Mouse (Mus musculus) liver, embryonic 14.5 days (tissue): ENCODE results near the gene Ugt1a6b. TPM values are rescaled to one million over a fixed set of nuclear protein-coding genes. Genes with fewer than 3 reads are reported as not detected.
A peak's percentile ranks its signal among the peaks of the same experiment; 100 is the strongest.
"Not testable (repeated sequence)": the region's sequence is repeated elsewhere in the genome, so short reads cannot be mapped to it uniquely, and the experiment has no call there.

ENCODE experiments used
- ATAC-seq: fragments of 200-750 bp; cut with Nextera tagmentation; 2 replicates; pipeline ENCODE4 v1.8.0; 2017; ENCODE audit warnings: moderate number of reproducible peaks, mild to moderate bottlenecking, moderate library complexity; ENCODE audit not compliant: insufficient read depth
- DNase-seq, 3 experiments: peaks; one replicate each; pipeline ENCODE4 v3.0.0-alpha.2; 2012 to 2013; ENCODE audit warnings: low read depth in 3 of 3, low spot score in 3 of 3
- H3K27ac ChIP-seq: fragments of 300-500 bp; sonication (generic); 2 replicates; pipeline ENCODE4 v1.5.1; 2014; ENCODE audit warnings: moderate library complexity, mild to moderate bottlenecking, control low read depth, inconsistent platforms
- H3K27me3 ChIP-seq: fragments of 300-500 bp; sonication (generic); 2 replicates; pipeline ENCODE4 v1.6.1; 2014; ENCODE audit warnings: mild to moderate bottlenecking, low read length, moderate library complexity; ENCODE audit not compliant: control insufficient read depth, insufficient read depth
- H3K36me3 ChIP-seq: fragments of 300-500 bp; sonication (generic); replicated peaks from 2 replicates; pipeline ENCODE4 v1.6.1; 2014; ENCODE audit warnings: low read depth; ENCODE audit not compliant: control insufficient read depth, insufficient read depth
- H3K4me1 ChIP-seq, 2 experiments: fragments of 200-500 bp in 1 of 2; fragments of 300-500 bp in 1 of 2; sonication (generic) in 1 of 2; replicated peaks; 2 replicates each; pipeline ENCODE4 v1.6.1; 2012 to 2014; ENCODE audit warnings: antibody characterized with exemption in 1 of 2, inconsistent platforms in 1 of 2, low read length in 1 of 2; ENCODE audit not compliant: control insufficient read depth in 2 of 2, insufficient read depth in 2 of 2
- H3K4me2 ChIP-seq: fragments of 300-500 bp; sonication (generic); 2 replicates; pipeline ENCODE4 v1.6.1; 2014; ENCODE audit warnings: low read depth, mild to moderate bottlenecking, control low read depth, moderate library complexity
- H3K4me3 ChIP-seq, 2 experiments: fragments of 200-500 bp in 1 of 2; fragments of 300-500 bp in 1 of 2; sonication (generic) in 1 of 2; 2 replicates each; pipeline ENCODE4 v1.5.1; 2012 to 2014; ENCODE audit warnings: low read depth in 2 of 2, low read length in 2 of 2, mild to moderate bottlenecking in 2 of 2, control low read depth in 1 of 2, inconsistent platforms in 1 of 2, moderate library complexity in 1 of 2; ENCODE audit not compliant: insufficient read depth in 1 of 2
- H3K9ac ChIP-seq: fragments of 300-500 bp; sonication (generic); replicated peaks from 2 replicates; pipeline ENCODE4 v1.6.1; 2014; ENCODE audit warnings: mild to moderate bottlenecking, control low read depth, moderate library complexity
- H3K9me3 ChIP-seq: fragments of 300-500 bp; sonication (generic); 2 replicates; pipeline ENCODE4 v1.6.1; 2016; ENCODE audit warnings: low read length, mixed read lengths; ENCODE audit not compliant: control insufficient read depth
- CTCF ChIP-seq: IDR thresholded peaks from 2 replicates; pipeline ENCODE4 v1.5.1; 2016; ENCODE audit warnings: antibody characterized with exemption, low read depth, control low read depth
- EP300 ChIP-seq: IDR thresholded peaks from 2 replicates; pipeline ENCODE4 v1.6.1; 2016; ENCODE audit warnings: antibody characterized with exemption, low read depth
- WGBS: fragments of 180-500 bp; shearing (Covaris S2); extraction: QIAGEN DNeasy Blood & Tissue Kit; methylation state at CpG from one replicate; pipeline ENCODE4 v1.1.7; 2014; ENCODE audit not compliant: insufficient replicate concordance; 5-methylcytosine and 5-hydroxymethylcytosine counted together
- polyA plus RNA-seq, 2 experiments: library from polyadenylated mRNA; depleted of rRNA in 1 of 2; stranded (reverse) in 1 of 2; unstranded in 1 of 2; fragments of >200 nt; fragmentation: Nextera tagmentation in 1 of 2; extraction: Ambion mirVana in 1 of 2; gene quantifications; 2 replicates each; pipeline versions ENCODE4 v1.2.1 to v1.2.3; 2012 to 2014

Ugt1a6b gene
- polyA plus RNA-seq, 2 experiments, result 3.1 to 4.8 TPM

DNA sequence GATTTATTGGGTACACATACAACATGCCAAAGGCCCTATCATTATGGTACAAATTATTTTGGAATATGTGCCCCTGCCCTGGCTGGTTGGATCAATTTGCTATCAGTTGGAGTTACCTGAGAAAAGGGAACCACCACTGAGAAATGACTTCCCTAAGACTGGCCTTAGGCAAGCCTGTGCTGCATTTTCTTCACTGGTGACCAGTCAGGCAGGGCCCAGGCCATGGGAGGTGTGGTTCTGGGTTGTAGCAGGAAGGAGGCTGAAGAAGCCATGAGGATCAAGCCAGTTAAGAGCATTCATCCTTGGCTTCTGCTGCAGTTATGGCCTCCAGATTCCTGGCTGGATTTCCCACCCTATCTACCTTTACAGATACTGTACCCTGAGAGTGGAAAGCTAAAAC lies 10.7 kb upstream of the Ugt1a6b start:
- Histone ChIP-seq H3K27me3 (no peaks in the 10 kb centered on the region), H3K4me2 (no peak overlapping the region), H3K4me1 (no peaks in the 10 kb centered on the region), H3K4me3 (no peak overlapping the region), H3K27ac (no peak overlapping the region), H3K9ac (no peak overlapping the region), H3K36me3 (no peaks in the 10 kb centered on the region), H3K9me3 (no peaks in the 10 kb centered on the region)
- no peak for TF ChIP-seq CTCF
- TF ChIP-seq EP300, result no peak
- ATAC-seq, result no peak
- DNase-seq, result no peak

DNA sequence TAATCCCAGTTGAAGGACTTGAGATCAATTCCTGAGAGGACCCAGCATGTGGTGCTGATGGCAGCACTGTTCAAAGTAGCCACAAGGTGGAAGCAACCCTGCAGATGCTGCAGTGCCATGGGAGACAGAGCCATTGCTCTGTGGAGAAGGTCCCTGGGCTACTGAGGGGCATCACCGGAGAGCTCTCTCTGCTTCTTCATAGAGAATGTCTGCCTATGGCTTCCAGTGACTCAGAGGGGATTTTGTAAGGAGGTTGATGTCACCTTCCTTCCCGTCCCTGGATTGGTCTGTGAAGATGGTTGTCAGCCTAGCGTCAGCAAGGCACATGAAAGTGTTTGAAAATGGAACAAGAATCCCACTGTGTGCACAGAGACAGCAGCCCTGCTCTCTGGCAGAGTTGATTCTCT lies 8.8 kb upstream of the Ugt1a6b start:
- not testable (repeated sequence) for H3K4me2 ChIP-seq, ATAC-seq
- 31% methylated on average over 3 of the region's 3 CpGs for WGBS

DNA sequence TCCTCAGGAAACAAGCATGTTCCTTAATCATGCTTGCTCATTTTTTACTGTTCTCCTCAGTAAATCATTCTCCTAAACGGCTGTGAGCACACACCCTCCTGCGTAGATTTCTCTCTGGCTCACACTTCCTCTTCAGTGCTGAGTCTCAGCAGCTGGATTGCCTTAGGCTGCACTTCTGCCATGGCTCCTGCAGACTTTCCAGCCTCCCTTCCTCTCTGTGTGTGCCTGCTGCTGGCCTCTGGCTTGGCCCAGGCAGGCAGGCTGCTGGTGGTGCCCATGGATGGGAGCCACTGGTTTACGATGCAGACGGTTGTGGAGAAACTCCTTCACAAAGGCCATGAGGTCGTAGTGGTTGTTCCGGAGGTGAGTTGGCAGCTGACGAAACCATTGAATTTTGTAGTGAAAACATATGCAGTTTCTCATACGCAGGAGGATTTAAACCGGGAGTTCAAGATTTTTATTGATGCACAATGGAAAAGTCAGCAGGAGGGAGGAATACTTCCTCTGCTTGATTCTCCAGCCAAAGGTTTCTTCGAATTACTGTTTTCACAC lies 8.0 kb upstream of the Ugt1a6b start, which contains the start of gene Ugt1a7c:
TSS of gene Ugt1a7c (plus strand) at position 122 of the 552 bp plus-strand sequence.
- no peak within 1 kb of the TSS for H3K4me3 ChIP-seq
- WGBS, result 34% methylated on average over 10 of the region's 10 CpGs
- TF ChIP-seq CTCF (no peak), EP300 (no peak)
- no peaks in the 10 kb centered on the region for H3K27me3 ChIP-seq
- H3K36me3 ChIP-seq, result no peaks in the 10 kb centered on the region
- ATAC-seq (no peak), DNase-seq (no peak)
- no peaks in the 10 kb centered on the region for H3K4me1 ChIP-seq
- H3K9me3 ChIP-seq, result no peaks in the 10 kb centered on the region
- no peak within 1 kb of the TSS for H3K27ac ChIP-seq
- H3K9ac ChIP-seq, result no peak within 1 kb of the TSS
- no peak within 1 kb of the TSS for H3K4me2 ChIP-seq

More for the DNA sequence above, 8.8 kb upstream of the Ugt1a6b start:
- DNase-seq, H3K27me3 ChIP-seq, H3K9ac ChIP-seq, H3K27ac ChIP-seq, H3K4me3 ChIP-seq, H3K36me3 ChIP-seq, H3K9me3 ChIP-seq, H3K4me1 ChIP-seq: not testable (repeated sequence)
- peak; percentile 57 for TF ChIP-seq CTCF

DNA sequence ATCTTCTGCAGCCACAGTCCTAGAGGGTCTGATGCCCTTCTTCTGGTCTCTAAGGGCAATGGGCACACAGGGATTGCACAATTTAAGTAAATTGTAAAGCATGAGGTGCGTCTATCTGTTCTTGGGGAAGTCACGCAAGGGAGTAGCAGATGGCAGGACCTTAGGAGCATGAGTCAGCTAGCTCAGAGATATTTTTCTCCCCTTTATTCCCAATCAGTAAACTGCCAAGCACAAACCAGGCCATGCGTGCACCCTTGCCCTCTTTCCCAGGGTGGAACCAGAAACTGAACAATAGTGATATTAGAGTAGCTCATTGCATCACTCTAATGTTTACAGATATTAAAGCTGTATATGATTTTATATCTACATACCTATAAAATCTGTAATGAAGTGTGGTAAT lies 4.5 kb upstream of the Ugt1a6b start:
- H3K9ac ChIP-seq, ATAC-seq, H3K4me1 ChIP-seq, H3K27me3 ChIP-seq, H3K27ac ChIP-seq, H3K36me3 ChIP-seq, H3K4me2 ChIP-seq, H3K9me3 ChIP-seq, DNase-seq, H3K4me3 ChIP-seq: not testable (repeated sequence)
- 46% methylated on average over 3 of the region's 3 CpGs for WGBS

DNA sequence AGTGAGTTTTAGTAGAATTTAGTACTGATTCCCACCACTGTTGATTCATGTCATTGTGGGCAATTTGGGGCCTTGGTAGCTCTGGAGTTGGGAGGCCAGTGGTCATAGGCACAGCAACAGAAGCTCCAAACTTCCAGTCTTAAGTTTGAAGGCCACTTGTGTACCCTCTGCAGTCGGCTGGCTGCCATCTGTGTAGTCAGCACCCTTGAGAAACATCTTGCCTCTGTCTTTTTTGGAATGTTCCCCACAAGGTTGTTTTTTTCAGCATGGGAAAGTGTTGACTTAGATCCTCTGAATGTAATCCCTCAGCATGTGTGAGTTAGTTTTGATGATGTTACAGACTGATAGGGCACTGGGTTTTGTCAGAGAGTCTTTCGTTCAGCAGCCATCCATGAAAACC lies 3.4 kb upstream of the Ugt1a6b start:
- not testable (repeated sequence) for H3K9ac ChIP-seq, H3K4me3 ChIP-seq, H3K27me3 ChIP-seq, ATAC-seq, H3K4me1 ChIP-seq, H3K36me3 ChIP-seq, H3K9me3 ChIP-seq, DNase-seq, H3K27ac ChIP-seq, H3K4me2 ChIP-seq
- 52% methylated on average over 2 of the region's 2 CpGs for WGBS

DNA sequence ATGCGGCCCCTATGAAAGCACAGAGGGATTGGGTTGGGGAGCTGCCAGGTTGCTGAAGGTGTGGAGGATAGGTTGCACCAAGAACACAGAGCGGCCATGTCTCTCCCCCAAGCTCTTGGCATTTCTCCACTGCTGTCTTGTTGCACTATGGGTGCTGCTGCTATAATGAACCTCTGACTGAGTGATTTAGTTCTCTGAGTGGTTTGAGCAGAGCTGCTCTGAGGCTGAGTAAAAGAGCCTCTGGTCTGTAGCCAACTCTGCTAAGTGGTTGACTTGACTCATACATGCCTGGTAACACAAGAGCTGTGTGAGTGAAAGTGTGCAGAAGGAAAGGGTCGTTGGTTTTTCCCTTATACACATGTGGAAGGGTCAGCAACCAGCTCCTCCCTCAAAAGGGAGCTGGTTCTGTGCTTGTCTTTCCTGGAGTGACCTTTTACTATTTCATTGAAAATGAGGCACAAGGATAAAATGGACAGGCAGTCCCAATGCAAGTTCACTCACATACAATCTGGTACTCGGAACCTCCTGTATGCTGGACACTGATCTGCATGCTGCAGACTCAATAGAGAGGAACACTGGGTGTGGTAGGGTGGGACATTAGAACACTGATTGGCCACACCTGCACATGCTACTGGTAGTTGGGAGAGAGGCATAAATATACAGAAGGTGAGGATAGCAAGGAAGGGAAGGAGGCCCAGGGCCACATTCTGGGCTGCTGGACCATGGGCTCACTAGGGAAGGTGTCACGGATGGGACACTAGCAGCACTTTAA lies 831 bp downstream of the Ugt1a6b start:
- not testable (repeated sequence) for H3K4me2 ChIP-seq, H3K9me3 ChIP-seq, H3K9ac ChIP-seq, H3K4me3 ChIP-seq, ATAC-seq, H3K27ac ChIP-seq, H3K36me3 ChIP-seq, H3K27me3 ChIP-seq, DNase-seq
- 48% methylated on average over 4 of the region's 5 CpGs for WGBS
- peaks cover 0 to 12% of the 10 kb centered on the region in 2 experiments; a peak in 2 of 4 replicates for H3K4me1 ChIP-seq
